ENCODE assay signal across 29 mouse cellular contexts in the genomic region with DNA sequence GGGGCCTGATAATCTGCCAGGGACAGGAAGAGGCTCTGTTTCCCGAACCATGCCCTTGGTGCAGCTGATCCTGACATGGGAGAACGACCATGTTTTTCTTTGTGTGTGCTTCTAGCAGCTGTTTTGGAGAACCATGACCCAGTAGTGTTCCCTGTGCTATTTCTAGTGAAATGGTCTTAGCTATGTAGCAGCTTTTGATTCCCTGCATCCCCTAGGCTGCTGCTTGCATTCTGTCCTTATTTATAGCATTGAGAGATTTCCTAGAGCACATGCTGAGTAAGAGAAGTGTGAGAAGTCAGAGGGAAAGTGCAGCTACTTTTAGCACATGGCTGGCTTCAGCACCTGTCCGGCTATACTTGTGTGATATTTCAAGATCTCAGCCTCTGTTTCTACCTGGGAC. TPM values are rescaled to one million over a fixed set of nuclear protein-coding genes. Genes with fewer than 3 reads are reported as not detected.
DNase-seq lines count a peak whose midpoint lies in the region; ATAC-seq and TF ChIP-seq lines count a peak whose summit lies in the region.
"Had no signal": no experiment of that assay in that cellular context is flagged by ENCODE, and none has a peak within 500 bp of the region (broad histone marks: within the 10 kb centered on the region; RNA-seq: fewer than 3 reads in every experiment).

No protein-coding gene starts in this region.

- H3K9ac ChIP-seq in heart, embryonic 16.5 days (ENCODE audit: low read length), result no peak overlapping the region
- no peak overlapping the region for H3K9ac ChIP-seq in limb, embryonic 14.5 days (ENCODE audit: low read depth, low read length, severe bottlenecking)
- H3K9ac ChIP-seq: hindbrain, embryonic 14.5 days; liver, embryonic 15.5 days; lung, embryonic 15.5 days; neural tube, embryonic 12.5 days had no signal

- H3K9me3 ChIP-seq in heart, embryonic 16.5 days (replicated peaks; ENCODE audit: control insufficient read depth, low read length), result no peaks in the 10 kb centered on the region
- no peaks in the 10 kb centered on the region for H3K9me3 ChIP-seq in limb, embryonic 14.5 days (ENCODE audit: control insufficient read depth, low read length)
- H3K9me3 ChIP-seq in limb, embryonic 10.5 days (replicated peaks), result no peaks in the 10 kb centered on the region
- H3K9me3 ChIP-seq: forebrain, embryonic 10.5 days; liver, embryonic 15.5 days; lung, embryonic 15.5 days; megakaryocyte, embryonic 14.5 days; neural tube, embryonic 12.5 days had no signal

- peak; percentile 8 to 39 for DNase-seq in frontal cortex, postnatal 36 days (ENCODE audit: low spot score in 2 of 2)
- DNase-seq in frontal cortex, postnatal 25 days (ENCODE audit: low spot score in 2 of 2), result no peak
- no peak for DNase-seq in heart, adult 18-20 months
- DNase-seq in limb, embryonic 14.5 days (ENCODE audit: low spot score), result no peak
- DNase-seq in limb, embryonic 10.5 days (ENCODE audit: low spot score), result no peak
- DNase-seq in telencephalon, adult 2 months (ENCODE audit: low read depth, low spot score), result peak; percentile 40
- DNase-seq: adrenal gland, postnatal 14 days; cerebellum, adult 9-10 months; gastrocnemius, postnatal 10 days; heart, postnatal 36 days; kidney, adult 18-20 months; kidney, postnatal 4 days; liver; lung, postnatal 36 days; midbrain, embryonic 14.5 days had no signal

- H3K4me3 ChIP-seq in heart, embryonic 16.5 days (ENCODE audit: low read length), result no peak overlapping the region
- no peak overlapping the region for H3K4me3 ChIP-seq in limb, embryonic 14.5 days (replicated peaks; ENCODE audit: low read length)
- no peak overlapping the region for H3K4me3 ChIP-seq in limb, embryonic 10.5 days
- H3K4me3 ChIP-seq: forebrain, embryonic 10.5 days; liver, embryonic 15.5 days; lung, embryonic 15.5 days; megakaryocyte, embryonic 14.5 days; neural tube, embryonic 12.5 days had no signal

- no peak for TF ChIP-seq POLR2A in limb, embryonic 14.5 days (IDR thresholded peaks at IDR 0.05; ENCODE audit: borderline replicate concordance, extremely low read depth, insufficient read depth, insufficient read length)

- H3K4me2 ChIP-seq in heart, embryonic 16.5 days (ENCODE audit: low read depth, low read length), result no peak overlapping the region
- H3K4me2 ChIP-seq in limb, embryonic 14.5 days (replicated peaks; ENCODE audit: low read depth, low read length, severe bottlenecking), result no peak overlapping the region
- H3K4me2 ChIP-seq: hindbrain, embryonic 14.5 days; liver, embryonic 15.5 days; lung, embryonic 15.5 days; neural tube, embryonic 12.5 days had no signal

- WGBS in heart, embryonic 16.5 days, result 35% methylated on average over 3 of the region's 3 CpGs
- WGBS in limb, embryonic 14.5 days, result 82% methylated on average over 3 of the region's 3 CpGs
- WGBS in limb, embryonic 10.5 days, result 84% methylated on average over 3 of the region's 3 CpGs

- peaks cover 9% of the 10 kb centered on the region for H3K4me1 ChIP-seq in heart, embryonic 16.5 days (ENCODE audit: control insufficient read depth, insufficient read depth, low read length)
- H3K4me1 ChIP-seq in limb, embryonic 14.5 days (ENCODE audit: control insufficient read depth, insufficient read depth, low read length), result no peaks in the 10 kb centered on the region
- no peaks in the 10 kb centered on the region for H3K4me1 ChIP-seq in limb, embryonic 10.5 days
- H3K4me1 ChIP-seq: forebrain, embryonic 10.5 days; liver, embryonic 15.5 days; lung, embryonic 15.5 days; neural tube, embryonic 12.5 days had no signal

- peak; percentile 49 for ATAC-seq in heart, embryonic 16.5 days (replicated peaks; ENCODE audit: extremely low read depth, insufficient read depth, low FRiP score)
- ATAC-seq in limb, embryonic 14.5 days (ENCODE audit: low FRiP score, low read depth), result peak; percentile 62; the same call in 1 of the 2 replicates
- ATAC-seq: CD4-positive, CD25-positive, alpha-beta regulatory T cell, adult 4 months; forebrain, embryonic 16.5 days; inflammation-experienced regulatory T-cells, adult 6 months had no signal

- H3K36me3 ChIP-seq in heart, embryonic 16.5 days (ENCODE audit: control insufficient read depth, insufficient read depth), result no peaks in the 10 kb centered on the region
- H3K36me3 ChIP-seq in limb, embryonic 14.5 days (ENCODE audit: control insufficient read depth, insufficient read depth, low read length), result peaks cover 13% of the 10 kb centered on the region
- peaks cover 21% of the 10 kb centered on the region for H3K36me3 ChIP-seq in limb, embryonic 10.5 days
- H3K36me3 ChIP-seq: lung, embryonic 15.5 days had no signal

- H3K27me3 ChIP-seq in heart, embryonic 16.5 days (ENCODE audit: control insufficient read depth, insufficient read depth, low read length), result no peaks in the 10 kb centered on the region
- H3K27me3 ChIP-seq in limb, embryonic 14.5 days (ENCODE audit: control insufficient read depth, insufficient read depth, low read length), result no peaks in the 10 kb centered on the region
- H3K27me3 ChIP-seq in limb, embryonic 10.5 days (ENCODE audit: low read depth, poor library complexity, severe bottlenecking), result no peaks in the 10 kb centered on the region
- H3K27me3 ChIP-seq: liver, embryonic 15.5 days; lung, embryonic 15.5 days; megakaryocyte, embryonic 14.5 days; neural tube, embryonic 12.5 days had no signal

- H3K27ac ChIP-seq in heart, embryonic 16.5 days (ENCODE audit: low read length), result peak overlapping the region; percentile 43
- no peak overlapping the region for H3K27ac ChIP-seq in limb, embryonic 14.5 days (replicated peaks; ENCODE audit: low read depth, low read length)
- H3K27ac ChIP-seq in limb, embryonic 10.5 days, result no peak overlapping the region
- H3K27ac ChIP-seq: forebrain, embryonic 10.5 days; hindbrain, embryonic 14.5 days; liver, embryonic 15.5 days; lung, embryonic 15.5 days; neural tube, embryonic 12.5 days; stomach, postnatal 0 days had no signal

RNA-seq across cellular contexts. Expression of gene Gdpd4, which starts 8.1 kb away (rescaled TPM):
- polyA plus RNA-seq in heart, embryonic 16.5 days (2015; fragmentation: Nextera tagmentation; extraction: Ambion mirVana), result not detected in 2 replicates
- total RNA-seq in heart, adult 18-20 months (2021), result not detected
- not detected in 2 replicates for polyA plus RNA-seq in limb, embryonic 14.5 days (2012; rRNA removed)
- polyA plus RNA-seq in limb, embryonic 14.5 days (2014; fragmentation: Nextera tagmentation; extraction: Ambion mirVana), result not detected in 2 replicates
- not detected in 2 replicates for polyA plus RNA-seq in limb, embryonic 10.5 days (2016; fragmentation: Nextera tagmentation; extraction: Ambion mirVana)
- total RNA-seq: adrenal gland, postnatal 14 days; heart, adult 8-10 months; heart, postnatal 36 days had no signal
- polyA plus RNA-seq: CD4-positive, CD25-positive, alpha-beta regulatory T cell, adult 4 months; forebrain, embryonic 10.5 days; forebrain, embryonic 16.5 days; hindbrain, embryonic 14.5 days; inflammation-experienced regulatory T-cells, adult 6 months; kidney, embryonic 16.5 days; liver, embryonic 15.5 days; lung, embryonic 15.5 days; midbrain, embryonic 14.5 days; stomach, postnatal 0 days; thymus, postnatal 0 days had no signal

Comparison
In these comparisons a context has a peak if more than half of its experiments do, and no peak if none do; other contexts are left out.
1. DNase-seq: peak in frontal cortex, postnatal 36 days (2 of 2) and telencephalon, adult 2 months (single experiment); none in frontal cortex, postnatal 25 days (0 of 2), heart, adult 18-20 months (0 of 2), limb, embryonic 14.5 days (single experiment) and limb, embryonic 10.5 days (single experiment).